Mouse (Mus musculus) ES-Bruce4 (cell line): Measurements from ENCODE around the gene Ntrk3.

ENCODE experiments used
- CTCF ChIP-seq: IDR thresholded peaks from one replicate; pipeline ENCODE4 v1.8.1; 2011; ENCODE audit warnings: low read depth, low read length
- EP300 ChIP-seq: IDR thresholded peaks from 2 replicates; pipeline ENCODE4 v1.6.1; 2011; ENCODE audit warnings: low read depth, low read length; ENCODE audit not compliant: insufficient read depth
- POLR2A ChIP-seq: IDR thresholded peaks from one replicate; pipeline ENCODE4 v1.8.1; 2011; ENCODE audit warnings: low read length; ENCODE audit not compliant: insufficient read depth

GRCm38 (mm10) chr7:78656181-78656580 lies 81.6 kb downstream of the Ntrk3 start:
- TF ChIP-seq CTCF (no peak), POLR2A (no peak), EP300 (no peak)
